Mouse (Mus musculus) adrenal gland, postnatal 36 days (tissue): ENCODE measurements around the gene Eya3. TPM values are rescaled to one million over a fixed set of nuclear protein-coding genes. Genes with fewer than 3 reads are reported as not detected.
A peak's percentile ranks its signal among the peaks of the same experiment; 100 is the strongest.
"Not testable (repeated sequence)": the region's sequence is repeated elsewhere in the genome, so short reads cannot be mapped to it uniquely, and the experiment has no call there.

ENCODE experiments used
- DNase-seq, 2 experiments: peaks; one replicate each; pipeline ENCODE4 v3.0.0; 2021; ENCODE audit warnings: mixed read lengths in 1 of 2
- long read RNA-seq, 2 experiments: library from polyadenylated mRNA; stranded (forward); transcript quantifications; one replicate each; pipeline ENCODE4 v2.0.0; 2021; ENCODE audit warnings: borderline sequencing depth in 2 of 2
- total RNA-seq, 2 experiments: library from RNA; stranded (reverse); gene quantifications; 2 replicates each; pipeline ENCODE4 v1.2.3; 2021

Eya3 gene
- 10 to 100 TPM; 24.6 to 28.2 TPM for total RNA-seq
- long read RNA-seq, experiment 1, full-length matches to known transcripts: 2 of 7 reads
- long read RNA-seq, experiment 1, partial matches to known transcripts: 1 of 7 reads
- long read RNA-seq, experiment 1, other reads (novel, unspliced or antisense): 4 of 7 reads
- long read RNA-seq, experiment 2: 0 reads

GRCm38 (mm10) chr4:132638461-132639190, at the start of gene Eya3:
Eya3 (plus strand) TSS chr4:132638987.
- DNase-seq: peak; percentile 96 to 98

GRCm38 (mm10) chr4:132590642-132591041, 48.1 kb upstream of the Eya3 start:
- no peak for DNase-seq

- no peak for DNase-seq
Measured at GRCm38 (mm10) chr4:132592958-132593357, 45.8 kb upstream of the Eya3 start.

- DNase-seq: no peak
Measured at GRCm38 (mm10) chr4:132594191-132594590, 44.6 kb upstream of the Eya3 start.

- DNase-seq: no peak
Measured at GRCm38 (mm10) chr4:132598861-132599260, 39.9 kb upstream of the Eya3 start.

GRCm38 (mm10) chr4:132599764-132600163, 39.0 kb upstream of the Eya3 start:
- DNase-seq: no peak

- no peak for DNase-seq
Measured at GRCm38 (mm10) chr4:132600465-132600864, 38.3 kb upstream of the Eya3 start.

- not testable (repeated sequence) for DNase-seq
Measured at GRCm38 (mm10) chr4:132601242-132601641, 37.5 kb upstream of the Eya3 start.

GRCm38 (mm10) chr4:132603468-132603867, 35.3 kb upstream of the Eya3 start:
- no peak for DNase-seq

- no peak for DNase-seq
Measured at GRCm38 (mm10) chr4:132605816-132606215, 33.0 kb upstream of the Eya3 start.

GRCm38 (mm10) chr4:132608147-132608546, 30.6 kb upstream of the Eya3 start:
- DNase-seq: peak in 1 of 2 experiments; percentile 18

- DNase-seq: no peak
Measured at GRCm38 (mm10) chr4:132610301-132610984, 28.3 kb upstream of the Eya3 start.

- no peak for DNase-seq
Measured at GRCm38 (mm10) chr4:132611320-132611719, 27.5 kb upstream of the Eya3 start.

- DNase-seq: no peak
Measured at GRCm38 (mm10) chr4:132617873-132618272, 20.9 kb upstream of the Eya3 start.

- DNase-seq: no peak
Measured at GRCm38 (mm10) chr4:132618850-132619375, 19.9 kb upstream of the Eya3 start.

- no peak for DNase-seq
Measured at GRCm38 (mm10) chr4:132620134-132620533, 18.7 kb upstream of the Eya3 start.

GRCm38 (mm10) chr4:132621287-132622068, 17.3 kb upstream of the Eya3 start:
- no peak for DNase-seq

GRCm38 (mm10) chr4:132624034-132624657, 14.6 kb upstream of the Eya3 start:
- DNase-seq: peak; percentile 59 to 76

GRCm38 (mm10) chr4:132628830-132629229, 10.0 kb upstream of the Eya3 start:
- DNase-seq: peak; percentile 35 to 53

GRCm38 (mm10) chr4:132635971-132636370, 2.8 kb upstream of the Eya3 start:
- no peak for DNase-seq

- DNase-seq: peak in 1 of 2 experiments; percentile 60
Measured at GRCm38 (mm10) chr4:132636554-132636953, 2.2 kb upstream of the Eya3 start.
